14 mouse cellular contexts compared by ENCODE assay signal in the genomic region with DNA sequence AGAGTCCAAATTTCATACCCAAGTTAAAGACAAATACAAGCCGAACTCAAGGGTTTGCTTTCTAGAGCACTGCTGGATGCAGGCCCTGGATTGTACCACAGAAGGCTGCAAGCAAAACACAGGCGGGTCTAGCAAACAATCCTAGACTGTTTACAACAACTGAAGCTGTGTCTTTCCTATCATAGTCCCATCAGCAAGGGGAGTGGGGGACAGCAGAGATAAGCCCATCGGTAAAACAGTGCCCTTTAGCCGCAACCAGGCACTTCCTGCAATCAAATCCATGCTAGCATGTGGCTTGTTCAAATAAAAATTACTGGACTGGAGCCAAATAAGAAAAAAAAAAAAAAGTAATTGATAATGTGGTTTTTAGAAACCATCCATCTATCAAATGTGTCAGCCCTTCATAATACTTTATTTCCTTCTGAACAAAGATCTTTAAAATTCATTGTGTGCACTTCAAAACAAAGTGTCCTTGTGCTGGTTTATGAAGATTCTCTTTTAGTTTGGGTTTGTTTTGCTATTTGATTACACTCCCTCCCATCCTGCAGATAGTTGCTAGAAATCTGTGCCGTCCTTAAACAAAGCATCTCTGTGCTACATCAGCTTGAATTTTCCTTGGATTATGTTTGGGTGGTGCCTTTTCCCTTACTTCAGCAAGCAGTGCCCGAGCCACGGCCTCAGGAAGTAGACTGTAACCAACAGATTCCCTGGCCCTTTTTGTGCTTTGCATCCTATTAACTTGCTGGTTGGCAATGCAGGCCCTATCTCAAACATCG.
"Had no signal": no experiment of that assay in that cellular context is flagged by ENCODE, and none has a peak within 500 bp of the region (broad histone marks: within the 10 kb centered on the region; RNA-seq: fewer than 3 reads in every experiment).

No protein-coding gene starts in this region.

- DNase-seq: kidney, adult 2 months; kidney, postnatal 14 days; liver, embryonic 13.5 days; liver, postnatal 0 days; right cerebral cortex, adult 18-20 months; right cerebral cortex, postnatal 25 days; thymus, postnatal 4 days had no signal

- H3K9me3 ChIP-seq: kidney, embryonic 15.5 days; limb, embryonic 10.5 days; liver, embryonic 13.5 days; midbrain, embryonic 13.5 days; neural tube, embryonic 15.5 days had no signal

- H3K36me3 ChIP-seq: kidney, embryonic 15.5 days; limb, embryonic 10.5 days; liver, embryonic 13.5 days; midbrain, embryonic 13.5 days; neural tube, embryonic 15.5 days had no signal

- H3K9ac ChIP-seq: kidney, embryonic 15.5 days; liver, embryonic 13.5 days; liver, postnatal 0 days; midbrain, embryonic 13.5 days; neural tube, embryonic 15.5 days had no signal

- H3K4me2 ChIP-seq: kidney, embryonic 15.5 days; liver, embryonic 13.5 days; midbrain, embryonic 13.5 days; neural tube, embryonic 15.5 days had no signal

- H3K4me3 ChIP-seq: kidney, embryonic 15.5 days; left cerebral cortex, adult 2 months; limb, embryonic 10.5 days; liver, embryonic 13.5 days; midbrain, embryonic 13.5 days; myocyte; neural tube, embryonic 15.5 days had no signal

- H3K4me1 ChIP-seq: limb, embryonic 10.5 days; liver, embryonic 13.5 days; midbrain, embryonic 13.5 days; neural tube, embryonic 15.5 days had no signal

- ATAC-seq: inflammation-experienced regulatory T-cells, adult 6 months; liver, postnatal 0 days; midbrain, embryonic 13.5 days had no signal

- H3K27me3 ChIP-seq: liver, embryonic 13.5 days had no signal

- H3K27ac ChIP-seq: kidney, embryonic 15.5 days; left cerebral cortex, adult 2 months; limb, embryonic 10.5 days; liver, embryonic 13.5 days; midbrain, embryonic 13.5 days; neural tube, embryonic 15.5 days had no signal
